Mouse (Mus musculus): Measurements from ENCODE around the gene Bphl. TPM values are rescaled to one million over a fixed set of nuclear protein-coding genes. Genes with fewer than 3 reads are reported as not detected.

Bphl gene
- total RNA-seq, 1 experiment: 9.6 TPM

- no peak overlapping the region for H3K4me3 ChIP-seq (ENCODE audit: insufficient read depth in 1 of 2, low read depth in 1 of 2, low read length in 2 of 2, poor library complexity in 1 of 2, severe bottlenecking in 1 of 2)
- H3K27ac ChIP-seq (ENCODE audit: insufficient read depth, low read depth, low read length, poor library complexity, severe bottlenecking): peak overlapping the region; percentile 20; the same call in 1 of the 2 replicates
- H3K9me3 ChIP-seq (ENCODE audit: control insufficient read depth, insufficient read depth, low read depth, low read length): no peaks in the 10 kb centered on the region
- H3K9ac ChIP-seq (ENCODE audit: insufficient read depth, low read depth, low read length, poor library complexity, severe bottlenecking): no peak overlapping the region
- no peaks in the 10 kb centered on the region; a peak in 1 of 4 replicates for H3K4me1 ChIP-seq (ENCODE audit: control insufficient read depth in 2 of 2, insufficient read depth in 2 of 2, low read length in 2 of 2, poor library complexity in 1 of 2)
- in situ Hi-C loops (cut with MboI; ENCODE audit: low sequenced_read_pairs in 2 of 2, unreplicated experiment in 2 of 2): no loop called here
- TF ChIP-seq HCFC1 (IDR thresholded peaks at IDR 0.05; ENCODE audit: borderline replicate concordance, insufficient read depth, low read length) (no peak), MAFK (IDR thresholded peaks at IDR 0.05; ENCODE audit: insufficient read depth, low read depth, low read length) (no peak), ZNF384 (IDR thresholded peaks at IDR 0.05; ENCODE audit: low read depth, low read length) (no peak)
- DNase-seq (ENCODE audit: low read depth, low spot score): no peak
- H3K36me3 ChIP-seq (ENCODE audit: control insufficient read depth, insufficient read depth, low read length, poor library complexity, severe bottlenecking): no peaks in the 10 kb centered on the region; the same call in 1 of the 2 replicates
Observed at GRCm38 (mm10) chr13:34060061-34060460, 22.7 kb downstream of the Bphl start.

GRCm38 (mm10) chr13:34062466-34062865, 25.1 kb downstream of the Bphl start:
- Histone ChIP-seq H3K4me3 (ENCODE audit: insufficient read depth in 1 of 2, low read depth in 1 of 2, low read length in 2 of 2, poor library complexity in 1 of 2, severe bottlenecking in 1 of 2) (no peak overlapping the region), H3K4me1 (ENCODE audit: control insufficient read depth in 2 of 2, insufficient read depth in 2 of 2, low read length in 2 of 2, poor library complexity in 1 of 2) (no peaks in the 10 kb centered on the region; a peak in 1 of 4 replicates), H3K9me3 (ENCODE audit: control insufficient read depth, insufficient read depth, low read depth, low read length) (no peaks in the 10 kb centered on the region), H3K36me3 (ENCODE audit: control insufficient read depth, insufficient read depth, low read length, poor library complexity, severe bottlenecking) (no peaks in the 10 kb centered on the region; the same call in 1 of the 2 replicates), H3K27ac (ENCODE audit: insufficient read depth, low read depth, low read length, poor library complexity, severe bottlenecking) (no peak overlapping the region), H3K9ac (ENCODE audit: insufficient read depth, low read depth, low read length, poor library complexity, severe bottlenecking) (no peak overlapping the region)
- no peak for DNase-seq (ENCODE audit: low read depth, low spot score)
- TF ChIP-seq ZC3H11A (IDR thresholded peaks at IDR 0.05; ENCODE audit: borderline replicate concordance, low read depth, low read length) (no peak), CHD2 (IDR thresholded peaks at IDR 0.05; ENCODE audit: low read depth, low read length) (no peak), MAFK (IDR thresholded peaks at IDR 0.05; ENCODE audit: insufficient read depth, low read depth, low read length) (no peak), ZNF384 (IDR thresholded peaks at IDR 0.05; ENCODE audit: low read depth, low read length) (no peak), HCFC1 (IDR thresholded peaks at IDR 0.05; ENCODE audit: borderline replicate concordance, insufficient read depth, low read length) (no peak)
- in situ Hi-C loops (cut with MboI; ENCODE audit: low sequenced_read_pairs in 2 of 2, unreplicated experiment in 2 of 2): no loop called here

GRCm38 (mm10) chr13:34066351-34066750, 29.0 kb downstream of the Bphl start:
- H3K27ac ChIP-seq (ENCODE audit: insufficient read depth, low read depth, low read length, poor library complexity, severe bottlenecking): no peak overlapping the region
- in situ Hi-C loops (cut with MboI; ENCODE audit: low sequenced_read_pairs in 2 of 2, unreplicated experiment in 2 of 2): no loop called here
- no peaks in the 10 kb centered on the region for H3K9me3 ChIP-seq (ENCODE audit: control insufficient read depth, insufficient read depth, low read depth, low read length)
- DNase-seq (ENCODE audit: low read depth, low spot score): no peak
- no peak for TF ChIP-seq MAFK (IDR thresholded peaks at IDR 0.05; ENCODE audit: insufficient read depth, low read depth, low read length)
- no peak for TF ChIP-seq ZC3H11A (IDR thresholded peaks at IDR 0.05; ENCODE audit: borderline replicate concordance, low read depth, low read length)
- no peak for TF ChIP-seq CHD2 (IDR thresholded peaks at IDR 0.05; ENCODE audit: low read depth, low read length)
- no peak for TF ChIP-seq HCFC1 (IDR thresholded peaks at IDR 0.05; ENCODE audit: borderline replicate concordance, insufficient read depth, low read length)
- TF ChIP-seq ZNF384 (IDR thresholded peaks at IDR 0.05; ENCODE audit: low read depth, low read length): no peak
- H3K9ac ChIP-seq (ENCODE audit: insufficient read depth, low read depth, low read length, poor library complexity, severe bottlenecking): no peak overlapping the region
- H3K4me3 ChIP-seq (ENCODE audit: insufficient read depth in 1 of 2, low read depth in 1 of 2, low read length in 2 of 2, poor library complexity in 1 of 2, severe bottlenecking in 1 of 2): no peak overlapping the region
- no peaks in the 10 kb centered on the region; the same call in 1 of the 2 replicates for H3K36me3 ChIP-seq (ENCODE audit: control insufficient read depth, insufficient read depth, low read length, poor library complexity, severe bottlenecking)
- H3K4me1 ChIP-seq (ENCODE audit: control insufficient read depth in 2 of 2, insufficient read depth in 2 of 2, low read length in 2 of 2, poor library complexity in 1 of 2): peaks cover 0 to 2% of the 10 kb centered on the region in 2 experiments; a peak in 1 of 4 replicates

- Histone ChIP-seq H3K27ac (ENCODE audit: insufficient read depth, low read depth, low read length, poor library complexity, severe bottlenecking) (no peak overlapping the region), H3K4me3 (ENCODE audit: insufficient read depth in 1 of 2, low read depth in 1 of 2, low read length in 2 of 2, poor library complexity in 1 of 2, severe bottlenecking in 1 of 2) (no peak overlapping the region), H3K9me3 (ENCODE audit: control insufficient read depth, insufficient read depth, low read depth, low read length) (no peaks in the 10 kb centered on the region), H3K9ac (ENCODE audit: insufficient read depth, low read depth, low read length, poor library complexity, severe bottlenecking) (no peak overlapping the region), H3K4me1 (ENCODE audit: control insufficient read depth in 2 of 2, insufficient read depth in 2 of 2, low read length in 2 of 2, poor library complexity in 1 of 2) (peaks cover 0 to 2% of the 10 kb centered on the region in 2 experiments; a peak in 1 of 4 replicates), H3K36me3 (ENCODE audit: control insufficient read depth, insufficient read depth, low read length, poor library complexity, severe bottlenecking) (no peaks in the 10 kb centered on the region)
- no peak for DNase-seq (ENCODE audit: low read depth, low spot score)
- in situ Hi-C loops (cut with MboI; ENCODE audit: low sequenced_read_pairs in 2 of 2, unreplicated experiment in 2 of 2): no loop called here
- TF ChIP-seq CHD2 (IDR thresholded peaks at IDR 0.05; ENCODE audit: low read depth, low read length) (no peak), ZNF384 (IDR thresholded peaks at IDR 0.05; ENCODE audit: low read depth, low read length) (no peak), MAFK (IDR thresholded peaks at IDR 0.05; ENCODE audit: insufficient read depth, low read depth, low read length) (no peak), HCFC1 (IDR thresholded peaks at IDR 0.05; ENCODE audit: borderline replicate concordance, insufficient read depth, low read length) (no peak), ZC3H11A (IDR thresholded peaks at IDR 0.05; ENCODE audit: borderline replicate concordance, low read depth, low read length) (no peak)
Observed at GRCm38 (mm10) chr13:34070296-34070695, 32.9 kb downstream of the Bphl start.

GRCm38 (mm10) chr13:34071836-34072235, 34.4 kb downstream of the Bphl start:
- Histone ChIP-seq H3K4me1 (ENCODE audit: control insufficient read depth in 2 of 2, insufficient read depth in 2 of 2, low read length in 2 of 2, poor library complexity in 1 of 2) (peaks cover 0 to 5% of the 10 kb centered on the region in 2 experiments; a peak in 3 of 4 replicates), H3K9me3 (ENCODE audit: control insufficient read depth, insufficient read depth, low read depth, low read length) (no peaks in the 10 kb centered on the region), H3K36me3 (ENCODE audit: control insufficient read depth, insufficient read depth, low read length, poor library complexity, severe bottlenecking) (no peaks in the 10 kb centered on the region), H3K27ac (ENCODE audit: insufficient read depth, low read depth, low read length, poor library complexity, severe bottlenecking) (no peak overlapping the region), H3K9ac (ENCODE audit: insufficient read depth, low read depth, low read length, poor library complexity, severe bottlenecking) (no peak overlapping the region), H3K4me3 (ENCODE audit: insufficient read depth in 1 of 2, low read depth in 1 of 2, low read length in 2 of 2, poor library complexity in 1 of 2, severe bottlenecking in 1 of 2) (no peak overlapping the region)
- in situ Hi-C loops (cut with MboI; ENCODE audit: low sequenced_read_pairs in 2 of 2, unreplicated experiment in 2 of 2): no loop called here
- TF ChIP-seq ZNF384 (IDR thresholded peaks at IDR 0.05; ENCODE audit: low read depth, low read length) (no peak), ZC3H11A (IDR thresholded peaks at IDR 0.05; ENCODE audit: borderline replicate concordance, low read depth, low read length) (no peak)
- no peak for DNase-seq (ENCODE audit: low read depth, low spot score)
